Mouse (Mus musculus) brain, adult 2 months (tissue): ENCODE results near the gene Jak3.

Experiments used
- DNase-seq: peaks from one replicate; pipeline ENCODE4 v3.0.0; 2011; ENCODE audit warnings: low read depth, low spot score

Jak3 gene

DNA sequence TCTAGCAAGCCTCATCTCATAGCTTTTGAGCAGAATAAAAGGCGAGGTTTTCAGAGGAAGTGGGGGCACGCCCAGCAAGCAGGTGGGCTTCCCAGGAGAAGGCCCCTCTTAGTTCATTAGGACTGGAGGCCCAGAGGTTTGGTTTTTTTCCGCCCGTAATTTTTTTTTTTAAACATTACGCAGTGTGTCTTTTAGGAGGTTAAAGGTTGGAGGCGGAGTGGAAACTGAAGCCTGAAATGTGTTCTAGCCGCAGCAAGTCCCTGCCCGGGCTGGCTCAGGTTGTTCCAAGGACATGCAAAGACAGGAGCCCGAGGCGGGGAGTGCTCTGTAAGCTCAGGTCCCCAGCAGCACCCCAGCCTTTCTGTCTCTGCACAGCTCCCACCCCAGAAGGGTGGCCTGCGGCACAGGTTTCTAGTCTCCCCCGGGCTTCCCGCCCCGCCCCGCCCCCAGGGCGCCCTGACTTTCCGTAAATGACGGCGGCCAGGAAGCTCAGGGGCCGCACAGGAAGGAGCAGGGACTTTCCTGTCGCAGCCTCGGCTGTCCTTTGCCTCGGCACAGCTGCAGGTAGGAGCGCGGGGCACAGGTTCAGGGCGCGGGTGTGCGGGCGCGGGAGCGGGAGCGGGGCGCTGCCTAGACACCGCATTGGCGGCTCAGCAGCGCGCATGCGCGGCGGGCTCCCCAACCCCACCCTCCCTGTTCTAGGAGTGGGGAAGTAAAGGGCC lies at the start of gene Jak3:
Jak3 (plus strand) TSS at position 277 of the 722 bp plus-strand sequence.
- DNase-seq, result peak; percentile 86

DNA sequence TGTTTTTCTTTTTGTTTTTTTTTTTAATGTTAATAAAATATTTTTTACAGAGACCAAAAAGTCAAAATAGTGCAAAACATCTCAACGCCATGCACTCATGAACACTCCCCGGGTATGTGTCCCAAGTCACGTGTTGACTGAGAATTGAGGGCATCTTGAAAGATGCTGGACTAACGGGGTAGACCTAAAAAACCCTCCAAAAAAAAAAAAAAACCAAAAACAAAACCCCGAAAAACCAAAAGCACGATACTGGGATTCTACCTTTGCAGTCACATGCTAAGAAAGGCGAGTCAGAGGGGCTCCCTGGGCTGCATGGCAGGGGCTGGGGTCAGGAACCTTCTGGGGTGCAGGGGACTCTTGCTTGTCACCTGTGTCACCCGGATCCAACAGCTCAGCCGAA lies 49.3 kb upstream of the Jak3 start:
- no peak for DNase-seq

DNA sequence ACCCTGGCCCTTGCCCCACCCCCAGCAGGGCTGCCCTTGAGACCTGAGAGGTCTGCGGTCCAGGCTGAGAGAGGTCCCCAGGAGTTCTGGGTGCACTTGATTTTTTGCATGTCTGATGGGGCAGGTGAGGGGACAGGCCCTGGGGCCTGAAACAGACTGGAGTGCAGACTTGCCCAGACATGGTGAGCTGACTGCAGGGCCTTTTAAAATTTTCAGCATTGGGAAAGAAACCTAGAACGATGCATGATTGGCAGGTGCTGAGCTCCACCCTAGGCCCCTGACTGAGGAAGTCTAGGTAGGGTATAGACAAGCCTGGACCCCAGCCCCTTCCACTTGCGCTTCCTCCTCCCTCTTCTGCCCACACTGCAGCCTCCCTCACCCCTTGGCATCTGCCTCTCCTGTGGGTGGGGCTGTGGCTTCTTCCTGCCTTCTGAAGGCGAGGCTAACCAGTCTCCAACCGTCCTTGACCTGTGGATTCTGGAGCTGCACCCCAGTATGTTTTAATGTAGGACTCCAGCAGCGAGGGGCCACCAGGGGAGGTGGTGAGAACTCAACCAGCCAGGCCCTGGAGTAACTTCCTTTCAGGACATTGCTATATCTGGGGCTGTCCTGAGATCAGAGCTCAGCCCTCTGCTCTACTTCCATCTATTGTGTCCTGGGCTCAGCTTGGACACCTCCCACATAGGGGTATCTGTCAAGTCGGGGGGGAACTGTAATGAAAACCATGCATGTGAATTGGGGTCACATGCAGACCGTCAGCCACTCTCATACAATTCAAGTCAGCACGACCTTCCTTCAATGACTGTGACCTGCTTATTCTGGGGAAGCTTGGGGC lies 48.6 kb upstream of the Jak3 start:
- no peak for DNase-seq

DNA sequence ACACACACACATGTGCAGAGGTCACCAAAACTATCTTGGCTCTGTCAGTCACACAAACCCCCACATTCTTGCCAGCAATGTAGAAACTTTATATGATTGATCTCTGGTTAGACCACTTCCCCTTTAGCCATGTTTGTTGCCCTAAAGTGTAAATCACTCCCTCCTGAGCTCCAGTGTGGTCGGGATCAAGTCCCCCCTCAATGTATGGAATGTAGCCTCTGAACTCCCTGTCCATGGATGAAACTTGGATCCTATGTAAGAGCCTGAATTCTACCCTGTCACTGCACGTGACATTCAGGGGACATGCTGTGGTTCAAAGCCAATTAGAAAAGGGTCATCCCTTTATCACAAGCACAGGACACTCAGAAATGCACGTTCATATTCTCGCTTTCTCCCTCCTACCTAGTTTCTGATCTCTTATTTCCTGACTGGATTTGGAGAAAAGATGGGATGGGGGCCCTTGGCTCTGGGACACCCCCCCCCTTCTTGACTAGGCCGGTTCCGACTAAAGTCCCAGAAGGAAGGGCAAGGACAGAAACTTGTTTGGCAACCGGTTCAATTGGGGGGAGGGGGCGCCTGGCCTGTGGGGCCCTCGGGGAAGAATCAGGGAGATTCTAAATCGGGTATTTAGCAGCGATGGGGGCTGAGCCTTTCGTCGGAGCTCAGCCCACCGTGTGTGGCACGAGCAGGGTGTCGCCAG lies 47.5 kb upstream of the Jak3 start:
- DNase-seq, result no peak

DNA sequence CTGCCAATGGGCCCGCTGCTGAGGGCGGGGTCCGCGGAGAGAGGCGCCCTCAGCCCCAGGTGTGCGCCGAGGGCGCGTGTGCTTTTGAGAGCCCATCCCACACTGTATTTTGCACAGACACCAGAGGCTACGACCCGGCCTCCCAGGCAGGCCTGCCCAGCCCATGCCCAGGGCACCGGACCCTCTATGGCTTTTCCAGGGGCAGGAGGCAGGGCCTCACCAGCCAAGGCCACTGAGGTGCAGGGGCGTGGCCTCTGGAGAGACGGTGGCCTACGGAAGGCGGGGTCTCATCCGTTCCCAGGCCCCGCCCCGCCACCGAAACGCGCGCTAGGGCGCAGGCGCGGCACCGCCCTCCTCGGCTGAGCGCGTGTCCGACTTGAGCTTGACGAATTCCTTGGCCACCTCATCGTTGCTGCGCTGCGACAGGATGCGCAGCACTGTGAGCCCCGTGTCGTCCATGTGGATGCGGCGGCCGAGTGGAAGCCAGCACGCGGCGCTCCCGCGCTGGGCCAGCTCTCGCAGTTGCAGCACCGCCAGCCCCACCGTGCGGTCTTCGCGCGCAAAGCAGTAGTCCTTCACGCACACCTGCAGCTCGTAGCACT lies 46.9 kb upstream of the Jak3 start:
- peak; percentile 93 for DNase-seq

DNA sequence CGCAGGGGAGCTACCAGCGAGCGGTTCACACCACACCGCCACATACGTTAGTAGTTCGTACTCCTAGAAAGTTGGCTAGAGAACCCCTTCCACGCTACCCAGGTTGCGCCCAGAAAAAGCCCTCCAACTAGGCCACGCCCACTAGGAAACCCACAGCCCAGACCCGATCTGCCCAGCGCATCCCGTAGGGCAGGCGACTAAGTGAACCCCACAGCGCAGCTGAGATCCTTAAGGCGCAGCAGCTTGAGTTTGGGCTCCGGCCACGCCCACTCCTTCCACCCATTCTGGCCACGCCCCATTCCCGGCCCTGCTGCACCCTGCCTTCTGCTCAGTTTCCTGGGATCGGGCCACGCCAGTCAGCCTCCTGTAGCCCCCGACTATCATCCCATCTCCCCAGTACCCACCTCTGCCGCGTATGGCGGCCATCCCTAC lies 46.3 kb upstream of the Jak3 start:
- no peak for DNase-seq

DNA sequence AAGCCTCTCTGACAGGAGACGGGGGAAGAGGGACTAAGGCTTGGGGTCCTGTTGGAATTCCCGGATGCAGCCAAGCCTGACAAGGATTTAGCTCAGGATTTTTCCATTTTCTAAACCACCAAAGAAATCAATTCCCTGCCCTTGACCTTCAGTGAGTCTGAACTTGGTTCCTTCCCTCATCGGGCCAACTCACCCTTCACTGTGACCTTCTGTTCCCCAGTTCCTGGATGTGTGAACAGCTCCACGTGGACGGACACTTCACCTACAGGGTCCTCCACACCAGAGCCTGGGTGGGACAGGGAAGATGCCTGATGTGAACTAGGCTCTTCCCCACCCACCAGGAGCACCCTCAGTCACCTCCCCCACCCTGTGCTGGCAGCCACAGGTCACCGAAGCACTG lies 45.3 kb upstream of the Jak3 start:
- no peak for DNase-seq

DNA sequence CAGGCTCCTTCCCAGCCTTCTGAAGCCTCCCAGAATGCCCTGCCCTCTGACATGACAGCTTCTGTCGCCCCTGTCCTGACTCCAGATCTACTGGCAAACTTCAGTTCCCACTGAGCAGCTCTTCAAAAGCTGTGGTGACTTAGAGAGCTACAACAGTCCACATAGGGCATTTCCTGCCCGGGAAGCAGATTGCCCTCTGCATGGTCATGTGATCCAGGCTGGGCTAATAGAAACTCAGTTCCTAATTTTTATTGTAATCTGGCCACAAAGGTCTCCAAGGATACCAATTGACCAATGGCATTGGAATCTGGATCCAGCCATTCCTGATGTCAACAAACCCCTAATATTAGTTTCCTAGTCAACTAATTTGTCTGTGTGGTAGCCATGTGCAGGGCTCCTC lies 44.2 kb upstream of the Jak3 start:
- DNase-seq, result no peak

DNA sequence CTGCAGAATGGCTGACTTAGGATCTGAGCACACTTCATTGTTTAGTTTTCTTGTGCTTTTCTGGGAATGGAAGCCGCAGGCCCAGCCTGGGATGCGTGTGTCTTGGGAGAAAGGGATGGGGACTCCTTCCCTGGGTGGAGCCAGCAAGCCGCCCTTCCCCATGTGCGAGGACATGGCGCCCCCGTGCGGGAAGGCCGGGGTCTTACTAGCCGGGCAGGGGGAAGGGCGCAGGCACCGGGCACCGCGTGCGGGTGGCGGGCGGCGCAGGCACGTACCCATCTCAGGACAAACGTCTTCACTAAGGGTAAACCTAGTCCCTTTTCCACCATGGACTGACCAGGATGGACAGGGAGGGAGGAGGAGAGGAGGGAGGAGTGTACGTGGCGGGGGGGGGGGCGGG lies 42.9 kb upstream of the Jak3 start:
- no peak for DNase-seq

DNA sequence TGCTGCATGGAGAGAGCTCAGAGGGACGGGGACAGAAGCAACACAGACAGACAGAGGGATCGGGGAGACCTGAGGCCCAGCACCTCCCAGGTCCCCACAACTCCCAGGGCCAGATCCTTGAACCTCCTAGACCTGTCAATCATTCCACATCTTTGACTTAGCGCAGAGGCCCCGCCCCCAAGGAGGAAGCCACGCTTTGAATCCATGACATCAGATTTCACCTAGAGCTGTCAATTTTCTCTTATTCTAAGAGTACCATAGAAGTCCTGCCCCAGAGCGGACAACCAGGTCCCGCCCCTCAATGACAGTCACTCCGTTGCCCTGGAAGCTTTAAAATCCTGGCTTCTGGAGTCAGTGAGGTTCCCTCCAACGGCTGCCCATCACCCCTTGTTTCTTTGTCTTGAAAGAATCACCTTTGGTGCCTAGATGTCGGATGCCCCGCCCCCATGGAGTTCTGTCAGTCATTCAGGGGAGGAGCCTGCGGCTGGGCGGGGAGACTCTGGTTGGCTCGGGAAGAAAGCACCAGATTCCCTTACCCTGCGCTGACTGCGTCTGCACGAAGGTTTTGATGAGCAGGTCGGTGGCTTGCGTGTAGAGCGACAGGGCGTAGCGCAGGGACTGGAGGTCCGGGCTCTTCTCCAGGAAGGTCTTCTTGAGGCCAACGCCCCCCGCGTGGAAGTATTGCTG lies 42.0 kb upstream of the Jak3 start:
- no peak for DNase-seq

DNA sequence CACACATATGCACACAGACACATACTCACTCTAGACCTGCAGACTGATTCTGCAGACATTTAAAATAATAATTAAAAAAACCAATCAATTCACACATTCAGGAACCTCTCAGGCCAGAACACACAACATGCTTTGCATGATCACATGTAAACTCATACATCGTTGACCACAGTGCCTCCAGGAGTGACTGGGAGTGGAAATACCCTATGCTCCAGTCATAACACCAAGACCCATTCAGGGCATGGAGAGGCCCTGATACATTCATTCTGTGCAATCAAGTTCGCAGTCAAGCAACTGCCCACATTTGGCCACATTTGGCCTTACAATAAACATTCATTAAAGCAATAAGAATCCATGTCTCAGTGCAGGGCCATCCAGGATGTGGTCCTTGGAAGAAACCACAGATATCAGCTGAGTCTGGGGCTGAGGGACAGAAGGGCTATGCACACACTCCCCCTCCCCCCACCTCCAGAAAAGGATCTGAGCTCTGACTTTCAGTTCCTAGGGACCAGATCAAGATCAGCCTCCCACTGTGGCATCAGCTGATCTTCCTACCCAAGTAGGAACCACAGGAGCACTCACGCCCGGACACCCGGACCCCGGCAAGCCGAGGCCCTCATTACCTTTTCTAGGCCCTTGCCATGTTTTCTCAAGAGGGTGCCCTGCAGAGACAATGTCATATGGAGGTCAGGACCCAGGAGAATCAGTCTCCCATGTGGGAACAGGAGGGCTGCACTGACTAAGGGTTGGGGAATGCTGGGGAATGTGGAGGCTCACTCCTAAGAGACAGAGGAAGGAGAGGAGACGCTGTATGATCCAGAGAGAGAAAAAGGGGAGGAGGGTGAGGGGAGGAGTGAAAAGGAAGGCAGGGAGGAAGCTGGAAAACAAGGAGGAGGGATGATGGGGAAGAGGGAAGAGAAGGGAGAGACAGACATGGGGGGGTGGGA lies 38.7 kb upstream of the Jak3 start:
- no peak for DNase-seq

DNA sequence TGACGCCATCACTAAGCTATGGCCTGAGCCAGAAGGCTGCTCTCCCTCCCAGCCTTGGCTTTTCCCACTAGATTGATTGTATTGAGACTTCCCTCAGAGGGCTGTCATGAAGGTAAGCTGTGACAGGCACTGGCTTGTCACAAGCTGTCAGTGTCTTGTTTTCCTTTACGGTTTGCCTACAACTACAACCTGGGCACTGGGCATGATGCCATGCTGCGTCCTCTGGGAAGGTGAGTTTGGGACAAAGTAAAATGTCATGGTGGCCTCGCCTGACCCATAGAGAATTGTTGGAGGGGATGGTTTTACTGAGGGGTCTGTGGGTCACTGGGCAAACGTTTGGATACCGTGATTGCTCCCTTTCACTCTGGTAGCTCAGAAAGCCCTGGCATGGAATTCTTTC lies 37.8 kb upstream of the Jak3 start:
- DNase-seq, result no peak

DNA sequence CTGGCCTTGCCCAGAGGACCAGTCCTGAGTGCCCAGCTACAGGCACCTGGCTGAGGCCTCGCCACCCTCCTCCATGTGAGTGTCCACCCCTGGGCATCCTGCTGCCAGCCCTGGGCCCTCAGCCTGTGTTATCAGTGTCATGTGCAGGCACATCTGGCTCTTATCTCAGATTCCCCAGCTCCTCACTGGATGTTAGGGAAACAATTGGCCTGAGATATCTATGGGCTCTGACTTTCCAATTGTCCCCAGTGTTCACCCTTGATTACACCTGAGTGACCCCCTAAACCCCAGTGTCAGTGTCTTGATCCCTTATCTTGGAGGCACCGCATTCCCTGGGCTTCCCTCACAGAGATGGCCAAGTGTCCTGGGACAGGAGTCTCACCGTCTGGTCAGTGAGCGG lies 36.8 kb upstream of the Jak3 start:
- no peak for DNase-seq

DNA sequence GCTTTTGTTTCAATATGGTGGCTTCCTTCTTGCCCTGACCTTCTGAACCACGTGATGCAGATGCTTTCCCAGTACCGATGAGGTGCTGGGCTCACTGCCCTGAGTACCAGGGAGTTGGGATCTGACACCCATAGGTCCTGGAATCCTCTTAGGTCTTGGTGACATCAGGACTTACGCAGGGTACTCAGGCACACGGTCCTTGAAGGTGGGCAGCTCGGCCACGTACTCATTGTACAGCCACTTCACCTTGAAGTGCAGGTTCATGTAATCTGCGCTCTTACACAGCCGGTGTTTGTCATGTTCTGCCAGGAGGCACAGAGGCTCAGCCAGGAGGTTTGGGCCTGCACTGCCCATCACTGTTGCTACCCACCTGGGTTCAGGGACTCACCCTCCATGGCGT lies 30.6 kb upstream of the Jak3 start:
- DNase-seq, result no peak

DNA sequence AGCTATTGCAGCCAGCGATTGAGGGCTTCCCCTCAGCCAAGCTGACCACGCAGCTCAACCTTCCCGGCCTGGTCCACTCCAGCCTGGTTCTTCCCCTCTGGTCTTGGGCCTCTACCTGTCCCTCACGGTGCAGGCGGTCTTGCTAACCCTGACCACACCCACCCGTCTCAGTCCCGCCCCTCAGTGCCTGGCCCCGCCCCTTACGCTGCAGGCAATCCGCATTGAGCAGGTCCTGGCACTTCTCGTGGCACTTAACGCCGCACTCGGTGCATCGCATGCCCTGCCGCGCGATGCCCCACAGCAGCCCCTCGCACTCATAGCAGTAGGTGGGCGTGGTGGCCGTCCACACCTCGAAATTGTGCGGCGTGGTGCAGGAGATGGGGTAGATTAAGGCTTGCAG lies 21.5 kb upstream of the Jak3 start:
- no peak for DNase-seq

DNA sequence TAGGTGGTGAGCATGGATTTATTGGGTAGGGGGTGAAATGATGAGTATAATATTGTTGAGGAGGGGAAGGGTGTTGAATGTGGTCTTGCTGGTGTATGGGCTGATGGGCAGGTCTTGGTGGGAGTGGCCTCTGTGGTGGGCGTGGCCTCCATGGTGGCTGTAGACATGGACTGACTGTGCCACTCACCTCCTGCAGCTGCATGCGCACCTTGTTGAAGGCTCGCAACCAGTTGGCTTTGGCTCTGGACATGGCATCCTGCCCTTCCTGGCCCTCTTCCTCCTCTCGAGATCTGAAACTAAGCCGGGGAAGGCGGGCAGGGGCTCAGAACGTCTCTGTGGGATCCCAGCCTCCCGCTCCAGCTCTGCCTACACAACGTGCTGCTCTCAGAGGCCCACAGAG lies 18.3 kb upstream of the Jak3 start:
- DNase-seq, result no peak

DNA sequence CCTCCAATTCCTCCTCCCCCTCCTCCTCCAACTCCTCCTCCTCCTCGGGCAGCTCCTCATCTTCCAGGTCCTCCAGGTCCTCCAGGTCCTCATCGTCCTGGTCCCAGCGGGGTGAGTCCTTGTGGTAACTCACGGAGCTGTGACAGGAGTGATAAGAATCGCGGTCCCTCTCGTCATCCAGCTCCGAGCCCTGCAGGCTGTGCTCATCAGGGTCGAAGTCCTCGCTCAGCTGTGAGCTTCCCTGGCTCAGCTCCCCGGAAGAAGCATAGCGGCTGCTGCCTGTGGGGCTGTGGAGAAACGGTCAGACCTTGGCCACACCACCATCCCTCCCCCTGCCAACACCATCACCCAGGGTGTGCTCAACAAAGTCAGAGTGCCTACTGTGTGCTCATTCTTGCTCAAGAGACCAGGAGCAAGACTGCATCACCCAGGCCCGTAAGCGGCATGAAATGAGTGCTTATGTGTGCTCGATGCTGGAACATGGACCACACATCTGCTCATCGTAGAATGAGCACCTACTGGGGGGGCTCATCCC lies 17.5 kb upstream of the Jak3 start:
- DNase-seq, result no peak

DNA sequence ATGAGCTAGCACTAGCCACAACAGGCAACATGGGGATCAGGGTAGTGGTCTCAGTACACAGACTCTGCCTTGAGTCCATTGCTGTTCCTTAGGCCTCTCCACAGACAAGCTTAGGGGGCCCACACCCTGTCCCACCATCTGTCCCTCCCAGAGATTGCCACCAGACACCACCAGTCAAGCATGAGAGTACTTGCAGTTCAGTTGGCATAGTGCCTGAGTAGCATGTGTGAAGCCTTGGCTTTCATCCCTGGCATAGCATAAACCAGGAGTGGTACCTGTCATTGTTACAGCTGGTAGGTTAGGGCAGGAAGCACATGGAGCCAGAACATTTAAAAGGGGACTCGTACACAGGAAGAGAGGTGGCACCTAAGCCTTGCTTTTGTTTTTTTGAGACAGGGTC lies 16.3 kb upstream of the Jak3 start:
- DNase-seq, result peak; percentile 93

DNA sequence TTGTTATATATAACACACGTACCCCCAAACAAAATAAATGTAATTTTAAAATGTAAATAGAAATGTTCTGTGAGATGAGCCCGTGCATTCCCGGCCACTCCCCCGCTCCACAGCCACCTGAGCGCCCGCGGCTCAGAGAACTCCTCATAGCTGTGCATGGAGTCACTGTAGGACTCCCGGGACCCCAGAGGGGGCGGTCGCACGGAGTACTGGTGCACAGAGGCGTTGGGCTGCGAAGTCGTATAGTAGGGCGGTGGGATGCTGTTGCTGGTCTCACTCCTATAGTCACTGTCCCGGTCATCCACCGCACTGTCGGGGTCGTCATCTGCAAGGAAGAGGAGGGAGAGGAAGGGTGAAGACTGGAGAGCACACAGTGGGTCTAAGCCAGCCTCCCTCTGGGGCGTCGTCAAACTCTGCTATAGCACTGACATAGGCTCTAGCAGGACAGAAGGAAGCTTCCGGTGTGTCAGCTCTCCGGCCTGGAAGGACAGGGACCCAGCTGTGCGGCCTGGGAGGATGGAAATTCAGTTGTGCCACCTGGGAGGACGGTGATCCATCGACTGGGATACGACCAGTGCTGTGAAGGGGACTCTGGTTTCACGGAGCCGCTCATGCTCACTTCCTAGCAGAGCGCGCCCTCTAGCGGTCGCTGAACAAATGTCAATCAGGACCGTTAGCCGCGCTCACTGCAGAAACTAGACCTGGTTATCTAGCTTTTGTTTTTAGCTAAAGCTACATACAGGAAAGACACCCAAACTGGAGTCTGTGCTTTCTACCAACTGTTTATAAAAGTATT lies 15.6 kb upstream of the Jak3 start:
- peak; percentile 93 for DNase-seq
